Mouse (Mus musculus): ENCODE data around the gene Qtrt2. TPM values are rescaled to one million over a fixed set of nuclear protein-coding genes. Genes with fewer than 3 reads are reported as not detected.

The Qtrt2 gene
- polyA plus RNA-seq, 1 experiment from 2014 or later: 13.6 TPM

GRCm38 (mm10) chr16:43818404-43818803, 108.2 kb downstream of the Qtrt2 start:
- H3K9me3 ChIP-seq (replicated peaks; ENCODE audit: control insufficient read depth, low read length): no peaks in the 10 kb centered on the region
- no peak overlapping the region for H3K27ac ChIP-seq (ENCODE audit: low read length)
- H3K4me3 ChIP-seq (ENCODE audit: low read length): no peak overlapping the region
- no peak overlapping the region for H3K4me2 ChIP-seq (ENCODE audit: low read depth, low read length)
- 0 out of 2 replicates have a peak, but pooled peaks cover 3% of the 10 kb centered on the region for H3K4me1 ChIP-seq (ENCODE audit: control insufficient read depth, insufficient read depth, low read length)
- H3K27me3 ChIP-seq (ENCODE audit: control insufficient read depth, insufficient read depth, low read length): no peaks in the 10 kb centered on the region
- no peaks in the 10 kb centered on the region for H3K36me3 ChIP-seq (ENCODE audit: control insufficient read depth, insufficient read depth)
- 89% methylated on average over 6 of the region's 6 CpGs for WGBS
- H3K9ac ChIP-seq (ENCODE audit: low read length): no peak overlapping the region
- ATAC-seq (replicated peaks; ENCODE audit: extremely low read depth, insufficient read depth, low FRiP score): no peak

- 0 out of 2 replicates have a peak, but pooled peaks cover 3% of the 10 kb centered on the region for H3K4me1 ChIP-seq (ENCODE audit: control insufficient read depth, insufficient read depth, low read length)
- no peak for ATAC-seq (replicated peaks; ENCODE audit: extremely low read depth, insufficient read depth, low FRiP score)
- H3K4me3 ChIP-seq (ENCODE audit: low read length): no peak overlapping the region
- no peak overlapping the region for H3K4me2 ChIP-seq (ENCODE audit: low read depth, low read length)
- no peak overlapping the region for H3K27ac ChIP-seq (ENCODE audit: low read length)
- H3K27me3 ChIP-seq (ENCODE audit: control insufficient read depth, insufficient read depth, low read length): no peaks in the 10 kb centered on the region
- H3K36me3 ChIP-seq (ENCODE audit: control insufficient read depth, insufficient read depth): no peaks in the 10 kb centered on the region
- 83% methylated on average over 4 of the region's 5 CpGs for WGBS
- no peaks in the 10 kb centered on the region for H3K9me3 ChIP-seq (replicated peaks; ENCODE audit: control insufficient read depth, low read length)
- H3K9ac ChIP-seq (ENCODE audit: low read length): no peak overlapping the region
Observed at GRCm38 (mm10) chr16:43816321-43816720, 110.3 kb downstream of the Qtrt2 start.

DNA sequence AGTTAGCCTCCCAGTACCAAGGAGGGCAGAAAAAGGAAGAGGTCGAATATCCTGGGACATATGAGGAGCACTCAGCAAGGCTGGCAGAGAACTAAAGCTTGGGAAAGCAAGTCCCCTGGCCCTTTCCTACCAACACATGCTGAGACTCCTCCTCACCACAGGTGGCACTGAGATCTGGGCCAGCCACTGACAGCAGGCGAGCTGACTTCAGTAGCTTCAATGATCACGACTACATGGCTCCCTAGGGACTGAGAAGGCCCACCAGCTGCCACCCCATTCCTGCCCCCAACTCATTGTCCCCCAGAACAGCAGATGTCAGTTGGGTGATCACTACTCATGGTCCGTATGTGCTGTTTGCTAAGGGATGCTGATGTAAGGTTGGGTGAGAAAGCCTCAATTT, 112.0 kb downstream of the Qtrt2 start:
- no peak overlapping the region for H3K9ac ChIP-seq (ENCODE audit: low read length)
- ATAC-seq (replicated peaks; ENCODE audit: extremely low read depth, insufficient read depth, low FRiP score): no peak
- 56% methylated on average over 4 of the region's 4 CpGs for WGBS

More for the DNA sequence above, 112.0 kb downstream of the Qtrt2 start:
- no peak overlapping the region for H3K27ac ChIP-seq (ENCODE audit: low read length)
- no peak overlapping the region for H3K4me2 ChIP-seq (ENCODE audit: low read depth, low read length)
- H3K36me3 ChIP-seq (ENCODE audit: control insufficient read depth, insufficient read depth): no peaks in the 10 kb centered on the region
- H3K27me3 ChIP-seq (ENCODE audit: control insufficient read depth, insufficient read depth, low read length): no peaks in the 10 kb centered on the region
- H3K9me3 ChIP-seq (replicated peaks; ENCODE audit: control insufficient read depth, low read length): no peaks in the 10 kb centered on the region
- H3K4me1 ChIP-seq (ENCODE audit: control insufficient read depth, insufficient read depth, low read length): 0 out of 2 replicates have a peak, but pooled peaks cover 3% of the 10 kb centered on the region
- no peak overlapping the region for H3K4me3 ChIP-seq (ENCODE audit: low read length)

Other genes with a start within 250 kb of the Qtrt2 start
- not detected in 2 replicates for gene Drd3, start 172.8 kb downstream of the Qtrt2 start, polyA plus RNA-seq (2015; fragmentation: Nextera tagmentation; extraction: Ambion mirVana)
- gene Ccdc191, start 37.0 kb downstream of the Qtrt2 start, polyA plus RNA-seq (2015; fragmentation: Nextera tagmentation; extraction: Ambion mirVana): 7.4 and 8.8 TPM in 2 replicates
- 1.1 and 1.3 TPM in 2 replicates for gene Zdhhc23, start 53.0 kb upstream of the Qtrt2 start, polyA plus RNA-seq (2015; fragmentation: Nextera tagmentation; extraction: Ambion mirVana)
- 3.9 and 4.7 TPM in 2 replicates for gene Gramd1c, start 136.5 kb upstream of the Qtrt2 start, polyA plus RNA-seq (2015; fragmentation: Nextera tagmentation; extraction: Ambion mirVana)
- 36.9 and 39.7 TPM in 2 replicates for gene Atp6v1a, start 212.9 kb upstream of the Qtrt2 start, polyA plus RNA-seq (2015; fragmentation: Nextera tagmentation; extraction: Ambion mirVana)
- gene Naa50, start 213.0 kb upstream of the Qtrt2 start, polyA plus RNA-seq (2015; fragmentation: Nextera tagmentation; extraction: Ambion mirVana): 73.5 and 79.2 TPM in 2 replicates
- 1.9 and 2.0 TPM in 2 replicates for gene Usf3, start 246.4 kb upstream of the Qtrt2 start, polyA plus RNA-seq (2015; fragmentation: Nextera tagmentation; extraction: Ambion mirVana)

Data from heart, embryonic 16.5 days (tissue).